Mouse (Mus musculus): ENCODE results near the gene Gm12355.

DNA sequence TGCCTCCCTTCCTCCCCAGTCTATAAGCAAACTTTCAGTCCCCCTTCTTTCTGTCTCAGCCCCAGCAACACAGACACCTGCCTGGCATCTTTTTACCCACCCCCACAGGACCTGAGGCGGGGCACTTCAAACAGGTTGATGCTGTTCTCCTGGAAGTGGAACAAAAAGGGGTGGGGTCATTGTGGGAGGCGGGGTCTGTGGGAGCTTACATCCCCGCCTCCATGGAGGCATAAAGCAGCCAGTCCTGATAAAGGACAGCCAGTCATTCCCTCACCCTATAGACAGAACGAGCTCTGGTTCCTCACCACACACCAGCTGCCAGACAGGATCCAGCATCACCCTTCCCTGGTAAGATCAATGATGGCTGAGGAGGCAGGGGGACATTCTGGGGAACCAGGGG lies 38.6 kb upstream of the Gm12355 start, which contains the start of gene Gsdma:
- TF ChIP-seq CTCF (IDR thresholded peaks at IDR 0.05; ENCODE audit: control insufficient read depth, insufficient read depth, insufficient replicate concordance, low read depth, low read length): no peak
- no peak for TF ChIP-seq POLR2A (IDR thresholded peaks at IDR 0.05; ENCODE audit: control insufficient read depth, low read depth, low read length)

Measured in testis, adult 2 months (tissue).